Mouse (Mus musculus) neural tube, embryonic 13.5 days (tissue): ENCODE measurements around the gene Prickle3. TPM values are rescaled to one million over a fixed set of nuclear protein-coding genes. Genes with fewer than 3 reads are reported as not detected.
A peak's percentile ranks its signal among the peaks of the same experiment; 100 is the strongest.
"Not testable (repeated sequence)": the region's sequence is repeated elsewhere in the genome, so short reads cannot be mapped to it uniquely, and the experiment has no call there.

Experiments
- ATAC-seq: fragments of 200-750 bp; cut with Nextera tagmentation; 2 replicates; pipeline ENCODE4 v1.8.0; 2017; ENCODE audit warnings: low read depth, mild to moderate bottlenecking, moderate TSS enrichment, moderate library complexity
- H3K27ac ChIP-seq: fragments of 300-500 bp; sonication (generic); replicated peaks from 2 replicates; pipeline ENCODE4 v1.5.1; 2015; ENCODE audit warnings: moderate library complexity, mild to moderate bottlenecking, inconsistent platforms
- H3K27me3 ChIP-seq: fragments of 300-500 bp; sonication (generic); 2 replicates; pipeline ENCODE4 v1.6.1; 2015; ENCODE audit warnings: mild to moderate bottlenecking, inconsistent platforms
- H3K36me3 ChIP-seq: fragments of 300-500 bp; sonication (generic); 2 replicates; pipeline ENCODE4 v1.6.1; 2015; ENCODE audit warnings: mild to moderate bottlenecking, inconsistent platforms
- H3K4me1 ChIP-seq: fragments of 300-500 bp; sonication (generic); replicated peaks from 2 replicates; pipeline ENCODE4 v1.6.1; 2015; ENCODE audit warnings: inconsistent platforms
- H3K4me2 ChIP-seq: fragments of 300-500 bp; sonication (generic); 2 replicates; pipeline ENCODE4 v1.6.1; 2015; ENCODE audit warnings: inconsistent platforms, mild to moderate bottlenecking, moderate library complexity
- H3K4me3 ChIP-seq: fragments of 300-500 bp; sonication (generic); 2 replicates; pipeline ENCODE4 v1.5.1; 2015; ENCODE audit warnings: mild to moderate bottlenecking, inconsistent platforms
- H3K9ac ChIP-seq: fragments of 300-500 bp; sonication (generic); 2 replicates; pipeline ENCODE4 v1.6.1; 2015; ENCODE audit warnings: moderate library complexity, mild to moderate bottlenecking, inconsistent platforms
- H3K9me3 ChIP-seq: fragments of 300-500 bp; sonication (generic); 2 replicates; pipeline ENCODE4 v1.6.1; 2016; ENCODE audit warnings: inconsistent platforms
- WGBS: fragments of 180-500 bp; shearing (Covaris S2); methylation state at CpG from one replicate; pipeline ENCODE4 v1.1.7; 2015; 5-methylcytosine and 5-hydroxymethylcytosine counted together
- polyA plus RNA-seq: library from polyadenylated mRNA; unstranded; fragments of >200 nt; fragmentation: Nextera tagmentation; extraction: Ambion mirVana; gene quantifications from 2 replicates; pipeline ENCODE4 v1.2.1, GENCODE M21; 2015

The Prickle3 gene
- polyA plus RNA-seq, 1 experiment from 2014 or later, result 1.9 TPM

DNA sequence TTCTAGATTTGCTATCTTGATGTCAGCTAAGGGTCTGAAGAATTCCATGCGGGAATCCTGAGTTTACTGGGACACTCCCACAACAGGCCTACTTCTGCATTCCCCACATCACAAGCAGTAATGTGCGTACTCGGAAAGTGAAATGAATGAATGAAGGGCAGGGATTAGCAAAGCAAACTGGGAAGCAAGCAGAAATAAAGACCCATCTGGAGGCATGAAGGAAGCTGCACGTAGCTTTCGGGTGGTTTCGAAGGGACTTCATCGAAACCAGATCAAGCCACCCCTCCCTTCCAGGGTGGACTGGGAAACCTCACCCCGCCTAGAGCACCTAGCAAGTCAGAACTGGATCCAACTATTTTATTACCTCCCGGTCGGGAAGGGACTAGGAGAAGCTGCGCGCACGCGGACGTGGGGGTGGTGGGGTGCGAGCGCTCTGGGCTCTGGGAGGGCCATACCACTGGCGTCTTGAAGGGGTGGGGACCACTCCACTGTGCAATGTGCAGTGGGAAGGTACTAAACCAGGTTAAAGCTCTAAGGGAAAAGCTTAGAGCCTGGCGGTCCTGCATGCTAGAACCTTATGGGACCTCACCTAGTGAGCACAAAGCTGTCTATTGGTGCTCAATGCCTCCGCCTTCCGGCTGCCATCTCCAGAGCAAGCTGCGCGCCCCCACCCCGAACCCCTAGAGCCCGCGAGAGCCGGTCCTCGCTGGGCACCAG, 17.4 kb downstream of the Prickle3 start:
- peaks cover 5% of the 10 kb centered on the region; the same call in 1 of the 2 replicates for H3K4me1 ChIP-seq
- no peaks in the 10 kb centered on the region for H3K27me3 ChIP-seq
- WGBS, result 37% methylated on average over 28 of the region's 28 CpGs
- H3K4me3 ChIP-seq, result peak overlapping the region; percentile 20
- H3K9ac ChIP-seq, result 0 out of 2 replicates have a peak overlapping the region, but pooled peaks have one; percentile 22
- no peak overlapping the region for H3K27ac ChIP-seq
- H3K4me2 ChIP-seq, result peak overlapping the region; percentile 47
- ATAC-seq, result no peak
- no peaks in the 10 kb centered on the region for H3K36me3 ChIP-seq
- no peaks in the 10 kb centered on the region for H3K9me3 ChIP-seq

- H3K27me3 ChIP-seq, result no peaks in the 10 kb centered on the region
- no peak overlapping the region for H3K27ac ChIP-seq
- no peak overlapping the region for H3K9ac ChIP-seq
- WGBS, result 37% methylated on average over 10 of the region's 10 CpGs
- peak overlapping the region; percentile 20 for H3K4me3 ChIP-seq
- H3K36me3 ChIP-seq, result no peaks in the 10 kb centered on the region
- peaks cover 5% of the 10 kb centered on the region; the same call in 1 of the 2 replicates for H3K4me1 ChIP-seq
- peak overlapping the region; percentile 47 for H3K4me2 ChIP-seq
- no peaks in the 10 kb centered on the region for H3K9me3 ChIP-seq
- no peak for ATAC-seq
Observed at GRCm38 (mm10) chrX:7675001-7675380, 17.9 kb downstream of the Prickle3 start.

GRCm38 (mm10) chrX:7678986-7679385, 21.9 kb downstream of the Prickle3 start:
- H3K9ac ChIP-seq, result no peak overlapping the region
- H3K4me3 ChIP-seq, result no peak overlapping the region
- H3K9me3 ChIP-seq, result no peaks in the 10 kb centered on the region
- ATAC-seq, result no peak
- H3K4me1 ChIP-seq, result no peaks in the 10 kb centered on the region
- no peaks in the 10 kb centered on the region for H3K27me3 ChIP-seq
- H3K4me2 ChIP-seq, result no peak overlapping the region
- H3K36me3 ChIP-seq, result no peaks in the 10 kb centered on the region
- no peak overlapping the region for H3K27ac ChIP-seq
- 55% methylated on average over 3 of the region's 3 CpGs for WGBS

DNA sequence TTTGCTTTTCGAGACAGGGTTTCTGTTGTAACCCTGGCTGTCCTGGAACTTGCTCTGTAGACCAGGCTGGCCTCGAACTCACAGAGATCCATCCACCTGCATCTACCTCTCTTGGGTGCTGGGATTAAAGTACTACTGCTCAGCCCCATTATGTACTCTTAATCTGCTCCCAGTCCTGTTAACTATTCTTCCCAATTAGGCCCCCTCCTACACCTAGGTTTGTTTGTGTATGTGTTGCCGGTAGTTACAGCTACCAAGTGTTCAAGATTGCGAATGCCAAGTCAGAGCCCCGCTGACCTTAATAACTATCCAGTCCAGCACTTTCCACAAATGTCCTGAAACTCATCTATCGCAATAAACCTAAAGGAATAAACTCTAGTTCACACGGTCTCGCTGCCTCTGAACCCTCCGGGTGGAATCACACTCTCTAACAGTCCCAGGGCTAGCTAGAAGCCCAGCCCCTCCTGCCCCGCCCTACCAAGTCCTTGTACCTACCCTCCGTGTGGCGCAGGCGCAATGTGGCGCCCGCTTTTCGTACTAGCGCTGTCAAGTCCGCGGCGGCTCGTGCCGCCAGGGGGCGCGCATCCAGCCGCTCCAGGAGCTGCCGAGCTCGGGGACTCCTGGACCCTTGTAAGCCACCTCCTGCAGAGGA, 22.5 kb downstream of the Prickle3 start:
- WGBS, result 17% methylated on average over 27 of the region's 27 CpGs
- Histone ChIP-seq H3K9me3 (no peaks in the 10 kb centered on the region), H3K4me1 (no peaks in the 10 kb centered on the region), H3K4me2 (peak overlapping the region; percentile 50), H3K27me3 (no peaks in the 10 kb centered on the region), H3K27ac (no peak overlapping the region), H3K4me3 (peak overlapping the region; percentile 25), H3K9ac (no peak overlapping the region), H3K36me3 (no peaks in the 10 kb centered on the region)
- peak; percentile 92 for ATAC-seq

DNA sequence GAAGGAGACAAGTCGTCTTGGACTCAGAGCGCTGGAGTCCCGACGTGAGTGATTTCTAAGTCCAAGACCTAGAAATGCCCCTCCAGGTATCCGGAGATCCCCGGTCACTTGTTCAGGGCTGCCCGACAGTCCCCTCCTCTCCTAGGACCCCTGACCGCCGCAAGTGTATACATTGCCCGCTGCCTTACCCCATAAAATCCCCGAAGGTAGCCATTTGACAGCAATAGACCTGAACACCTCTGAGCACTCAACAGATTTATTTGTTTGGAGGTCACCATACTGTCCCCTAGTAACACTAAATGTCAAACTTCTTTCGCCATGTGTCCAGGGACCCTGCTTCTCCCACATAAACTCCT, 23.0 kb downstream of the Prickle3 start:
- ATAC-seq, result peak; percentile 45; the same call in 1 of the 2 replicates
- Histone ChIP-seq H3K4me1 (no peaks in the 10 kb centered on the region), H3K9ac (no peak overlapping the region), H3K4me2 (peak overlapping the region; percentile 50), H3K36me3 (no peaks in the 10 kb centered on the region), H3K4me3 (peak overlapping the region; percentile 25), H3K27me3 (no peaks in the 10 kb centered on the region), H3K9me3 (no peaks in the 10 kb centered on the region), H3K27ac (no peak overlapping the region)
- WGBS, result 25% methylated on average over 12 of the region's 12 CpGs

DNA sequence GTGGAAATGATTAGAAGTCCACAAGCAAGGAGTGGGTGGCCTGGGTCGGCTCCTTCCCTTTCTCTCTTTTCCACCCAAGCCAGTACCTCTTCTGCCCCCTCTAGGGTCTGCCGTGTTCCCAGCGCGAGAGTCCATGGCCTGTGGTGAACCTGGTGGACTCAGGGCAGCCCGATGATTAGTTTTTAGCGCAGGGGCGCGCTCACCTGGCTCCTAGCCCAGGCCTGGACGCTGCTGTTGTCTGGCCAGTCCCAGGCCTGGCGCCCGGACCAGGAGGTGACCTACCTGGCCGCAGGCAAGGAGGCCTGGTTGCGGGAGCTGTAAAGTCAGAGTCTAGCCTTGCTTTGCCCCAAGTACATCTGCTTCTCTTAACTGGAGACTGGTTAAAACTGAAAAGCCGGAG, 23.8 kb downstream of the Prickle3 start, which contains the start of gene Magix:
Gene Magix, minus strand, starts transcription at position 388 of the 400 bp plus-strand sequence.
- WGBS, result 68% methylated on average over 14 of the region's 14 CpGs
- Histone ChIP-seq H3K9ac (no peak within 1 kb of the TSS), H3K4me2 (peak within 1 kb of the TSS; percentile 50), H3K36me3 (no peaks in the 10 kb centered on the region), H3K9me3 (no peaks in the 10 kb centered on the region), H3K27ac (no peak within 1 kb of the TSS), H3K4me3 (peak within 1 kb of the TSS; percentile 25; the same call in 1 of the 2 replicates), H3K4me1 (no peaks in the 10 kb centered on the region), H3K27me3 (no peaks in the 10 kb centered on the region)
- ATAC-seq, result no peak

DNA sequence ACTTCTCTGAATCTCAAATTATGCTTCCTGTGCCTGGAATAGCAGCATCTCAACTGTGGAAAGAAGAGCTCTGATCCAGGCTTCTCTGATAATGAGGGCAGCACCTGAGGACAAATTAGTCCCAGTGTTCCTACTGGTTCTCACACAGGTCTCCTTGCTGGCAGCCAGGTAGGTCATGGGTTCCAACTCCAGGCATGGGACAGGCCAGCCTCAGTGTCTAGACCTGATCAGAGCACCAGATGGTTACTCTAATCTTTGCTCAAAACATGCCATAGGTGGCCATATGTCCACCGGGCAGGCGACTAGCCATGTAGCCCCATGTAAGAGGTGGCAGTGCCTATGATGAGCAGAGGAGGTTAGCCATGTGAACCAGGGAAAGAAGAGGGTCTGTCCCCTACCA, 31.3 kb downstream of the Prickle3 start:
- Histone ChIP-seq H3K9me3 (no peaks in the 10 kb centered on the region), H3K9ac (no peak overlapping the region), H3K36me3 (no peaks in the 10 kb centered on the region), H3K4me3 (no peak overlapping the region), H3K4me2 (no peak overlapping the region), H3K4me1 (no peaks in the 10 kb centered on the region), H3K27me3 (no peaks in the 10 kb centered on the region), H3K27ac (no peak overlapping the region)
- 86% methylated on average over 2 of the region's 2 CpGs for WGBS
- ATAC-seq, result no peak

GRCm38 (mm10) chrX:7690486-7690885, 33.4 kb downstream of the Prickle3 start:
- no peaks in the 10 kb centered on the region for H3K4me1 ChIP-seq
- H3K4me2 ChIP-seq, result no peak overlapping the region
- WGBS, result 65% methylated on average over 3 of the region's 3 CpGs
- no peaks in the 10 kb centered on the region for H3K36me3 ChIP-seq
- H3K9ac ChIP-seq, result no peak overlapping the region
- no peak for ATAC-seq
- H3K27ac ChIP-seq, result no peak overlapping the region
- H3K4me3 ChIP-seq, result no peak overlapping the region
- no peaks in the 10 kb centered on the region for H3K9me3 ChIP-seq
- no peaks in the 10 kb centered on the region for H3K27me3 ChIP-seq

- Histone ChIP-seq H3K9me3 (no peaks in the 10 kb centered on the region), H3K27ac (no peak overlapping the region), H3K27me3 (no peaks in the 10 kb centered on the region), H3K36me3 (no peaks in the 10 kb centered on the region), H3K4me3 (no peak overlapping the region), H3K4me1 (peaks cover 3% of the 10 kb centered on the region), H3K4me2 (no peak overlapping the region), H3K9ac (no peak overlapping the region)
- ATAC-seq, result no peak
- 34% methylated on average over 4 of the region's 4 CpGs for WGBS
Observed at GRCm38 (mm10) chrX:7692862-7693261, 35.8 kb downstream of the Prickle3 start.

DNA sequence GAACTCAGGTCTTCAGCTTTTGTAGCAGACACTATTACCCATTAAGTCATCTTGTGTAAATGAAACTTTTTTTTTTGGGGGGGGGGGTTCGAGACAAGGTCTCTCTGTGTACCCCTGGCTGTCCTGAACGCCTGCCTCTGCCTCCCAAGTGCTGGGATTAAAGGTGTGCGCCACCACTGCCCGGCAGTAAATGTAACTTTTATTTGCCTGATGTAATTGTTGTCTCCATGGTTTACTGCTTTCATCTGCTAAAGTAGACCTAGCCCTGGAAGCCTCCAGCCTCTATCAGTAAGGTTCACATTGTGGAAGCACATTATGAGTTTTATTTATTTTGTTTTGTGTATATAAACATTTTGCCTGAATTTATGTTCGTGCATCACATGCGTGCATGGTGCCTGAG, 39.5 kb downstream of the Prickle3 start:
- Histone ChIP-seq H3K27me3 (no peaks in the 10 kb centered on the region), H3K4me1 (peaks cover 13% of the 10 kb centered on the region), H3K9me3 (no peaks in the 10 kb centered on the region), H3K36me3 (peaks cover 4% of the 10 kb centered on the region), H3K4me2 (peak overlapping the region; percentile 61), H3K9ac (no peak overlapping the region), H3K4me3 (peak overlapping the region; percentile 53), H3K27ac (no peak overlapping the region)
- WGBS, result 35% methylated on average over 6 of the region's 6 CpGs
- ATAC-seq, result peak; percentile 60

GRCm38 (mm10) chrX:7696954-7697381, 39.9 kb downstream of the Prickle3 start, which contains the start of gene Gpkow:
Gene Gpkow (plus strand): TSS chrX:7697131.
- peak; percentile 97 for ATAC-seq

GRCm38 (mm10) chrX:7713764-7714134, 56.7 kb downstream of the Prickle3 start:
- H3K9ac ChIP-seq, result peak overlapping the region; percentile 63
- H3K27ac ChIP-seq, result 0 out of 2 replicates have a peak overlapping the region, but pooled peaks have one; percentile 38

More at GRCm38 (mm10) chrX:7696954-7697381, 39.9 kb downstream of the Prickle3 start, which contains the start of gene Gpkow:
- WGBS, result 17% methylated on average over 33 of the region's 33 CpGs
- H3K4me2 ChIP-seq, result peak within 1 kb of the TSS; percentile 61
- peak within 1 kb of the TSS; percentile 70 for H3K9ac ChIP-seq
- H3K36me3 ChIP-seq, result peaks cover 8% of the 10 kb centered on the region
- H3K4me3 ChIP-seq, result peak within 1 kb of the TSS; percentile 53
- no peaks in the 10 kb centered on the region for H3K9me3 ChIP-seq
- H3K27me3 ChIP-seq, result no peaks in the 10 kb centered on the region
- 0 out of 2 replicates have a peak within 1 kb of the TSS, but pooled peaks have one; percentile 49 for H3K27ac ChIP-seq
- peaks cover 13% of the 10 kb centered on the region for H3K4me1 ChIP-seq

More at GRCm38 (mm10) chrX:7713764-7714134, 56.7 kb downstream of the Prickle3 start:
- WGBS, result 37% methylated on average over 6 of the region's 12 CpGs
- not testable (repeated sequence) for H3K36me3 ChIP-seq, H3K9me3 ChIP-seq, H3K27me3 ChIP-seq, H3K4me1 ChIP-seq, ATAC-seq
- peak overlapping the region; percentile 54 for H3K4me2 ChIP-seq
- H3K4me3 ChIP-seq, result peak overlapping the region; percentile 33
